Mouse (Mus musculus): Measurements from ENCODE around the gene Lrch3. TPM values are rescaled to one million over a fixed set of nuclear protein-coding genes. Genes with fewer than 3 reads are reported as not detected.

The Lrch3 gene
- polyA plus RNA-seq, 1 experiment from 2014 or later = 21.6 TPM

DNA sequence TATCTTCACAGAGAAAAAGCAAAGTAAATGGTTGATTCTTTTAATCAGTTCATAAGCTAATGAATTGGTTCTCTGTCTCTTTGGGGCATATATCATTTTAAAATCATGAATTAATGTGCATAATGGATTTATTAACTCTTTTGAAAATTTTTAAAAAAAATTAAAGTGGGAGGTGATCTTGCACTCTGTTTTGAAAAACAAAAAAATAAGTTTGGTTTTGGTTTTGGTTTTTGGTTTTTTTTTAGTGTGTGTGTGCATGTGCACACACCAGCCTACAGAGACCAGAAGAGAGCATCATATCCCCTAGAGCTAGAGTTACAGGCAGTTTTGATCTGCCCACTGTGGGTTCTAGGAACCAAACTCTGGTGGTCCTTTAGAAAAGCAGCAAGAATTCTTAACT is 35.4 kb downstream of the Lrch3 start:
- H3K4me1 ChIP-seq = no peaks in the 10 kb centered on the region
- H3K27me3 ChIP-seq = no peaks in the 10 kb centered on the region
- no peak overlapping the region for H3K4me3 ChIP-seq
- H3K9me3 ChIP-seq = no peaks in the 10 kb centered on the region
- H3K27ac ChIP-seq = no peak overlapping the region
- H3K4me2 ChIP-seq = no peak overlapping the region
- no peak for ATAC-seq (ENCODE audit: borderline replicate concordance, extremely low read depth, low FRiP score, low TSS enrichment)
- no peak overlapping the region for H3K9ac ChIP-seq
- H3K36me3 ChIP-seq = peaks cover 8% of the 10 kb centered on the region; the same call in 1 of the 2 replicates

DNA sequence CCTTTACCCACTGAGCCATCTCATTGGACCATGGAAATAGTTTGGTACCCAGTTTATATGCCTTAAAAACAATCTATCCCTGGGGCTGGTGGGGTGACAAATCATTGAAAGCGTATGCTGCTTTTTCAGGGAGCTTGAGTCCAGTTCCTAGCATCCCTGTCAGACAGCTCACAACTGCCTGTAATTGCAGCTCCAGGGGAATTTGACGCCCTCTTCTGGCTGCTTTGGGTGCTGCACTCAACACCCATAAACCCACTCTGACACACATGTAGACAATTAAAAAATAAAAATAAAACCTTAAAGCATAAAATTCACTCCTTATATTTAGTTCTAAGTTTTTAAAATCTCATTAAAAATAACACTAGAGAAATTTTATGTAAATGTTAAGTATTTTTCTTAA is 37.2 kb downstream of the Lrch3 start:
- no peaks in the 10 kb centered on the region for H3K27me3 ChIP-seq
- H3K9ac ChIP-seq = no peak overlapping the region
- H3K36me3 ChIP-seq = peaks cover 18% of the 10 kb centered on the region
- no peak overlapping the region for H3K4me2 ChIP-seq
- ATAC-seq (ENCODE audit: borderline replicate concordance, extremely low read depth, low FRiP score, low TSS enrichment) = no peak
- H3K4me3 ChIP-seq = no peak overlapping the region
- no peaks in the 10 kb centered on the region for H3K9me3 ChIP-seq
- no peak overlapping the region for H3K27ac ChIP-seq
- 88% methylated on average over 2 of the region's 2 CpGs for WGBS
- H3K4me1 ChIP-seq = no peaks in the 10 kb centered on the region

DNA sequence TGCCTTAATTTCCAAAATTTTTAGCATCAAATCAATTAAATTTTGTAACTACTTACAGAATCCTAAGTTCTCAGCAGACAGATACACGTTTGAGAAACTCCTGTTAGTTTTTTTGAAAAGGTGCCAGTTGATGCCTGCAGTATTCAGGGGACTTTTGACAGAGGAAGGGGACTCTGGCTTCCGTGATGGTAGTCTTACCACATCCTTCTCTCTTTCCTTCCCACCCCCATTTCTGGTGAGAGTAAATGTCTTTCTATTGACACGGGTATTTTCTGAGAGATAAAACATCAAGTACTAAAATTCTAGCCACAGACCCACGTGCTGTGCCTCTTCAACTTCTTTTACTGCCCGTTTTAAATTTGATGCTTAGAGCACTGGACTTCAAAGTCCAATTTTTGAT is 39.9 kb downstream of the Lrch3 start:
- no peak for ATAC-seq (ENCODE audit: borderline replicate concordance, extremely low read depth, low FRiP score, low TSS enrichment)
- Histone ChIP-seq H3K9ac (no peak overlapping the region), H3K27me3 (no peaks in the 10 kb centered on the region), H3K4me3 (no peak overlapping the region), H3K9me3 (no peaks in the 10 kb centered on the region), H3K4me1 (no peaks in the 10 kb centered on the region), H3K36me3 (peaks cover 21% of the 10 kb centered on the region), H3K4me2 (no peak overlapping the region), H3K27ac (no peak overlapping the region)
- 63% methylated on average over 5 of the region's 5 CpGs for WGBS

DNA sequence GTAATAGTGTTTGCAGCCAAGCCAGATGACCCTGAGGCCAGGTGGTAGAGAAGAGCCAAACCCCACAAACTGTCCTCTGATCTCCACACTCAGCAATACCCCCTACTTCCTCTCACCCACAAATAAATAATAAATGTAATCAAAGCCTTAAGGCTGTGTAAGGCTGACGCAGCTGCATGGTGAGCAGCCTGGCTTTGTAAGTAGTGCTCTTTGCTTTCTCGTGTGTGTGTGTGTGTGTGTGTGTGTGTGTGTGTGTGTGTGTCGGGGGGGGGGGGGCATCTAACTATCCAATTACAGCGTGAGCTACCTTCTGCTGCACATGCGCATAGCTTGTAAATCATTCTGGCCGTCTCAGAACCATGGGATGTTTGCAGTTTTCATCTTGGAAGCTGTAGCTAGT is 40.4 kb downstream of the Lrch3 start:
- Histone ChIP-seq H3K4me2 (no peak overlapping the region), H3K36me3 (peaks cover 22% of the 10 kb centered on the region), H3K27ac (no peak overlapping the region), H3K9ac (no peak overlapping the region), H3K27me3 (no peaks in the 10 kb centered on the region), H3K9me3 (no peaks in the 10 kb centered on the region), H3K4me1 (no peaks in the 10 kb centered on the region), H3K4me3 (no peak overlapping the region)
- WGBS = 78% methylated on average over 6 of the region's 6 CpGs
- no peak for ATAC-seq (ENCODE audit: borderline replicate concordance, extremely low read depth, low FRiP score, low TSS enrichment)

DNA sequence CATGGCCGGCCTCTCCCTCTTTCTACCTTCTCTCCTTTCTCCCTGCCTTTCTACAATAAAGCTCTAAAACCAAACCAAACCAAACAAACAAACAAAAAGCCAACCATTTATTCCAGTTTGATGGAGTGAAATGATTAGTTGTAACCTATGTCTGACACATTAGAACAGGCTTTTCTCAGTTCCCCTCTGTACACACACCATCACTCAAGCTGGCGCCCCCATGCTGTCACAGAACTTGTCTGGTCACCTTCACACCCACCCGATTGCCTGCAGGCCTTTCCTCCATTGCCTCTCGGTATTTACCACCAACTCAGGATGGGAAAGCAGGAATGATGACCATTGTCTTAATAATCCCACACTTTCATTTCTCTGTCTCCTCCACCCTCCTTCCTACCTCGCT is 43.0 kb downstream of the Lrch3 start:
- ATAC-seq (ENCODE audit: borderline replicate concordance, extremely low read depth, low FRiP score, low TSS enrichment) = no peak
- 51% methylated on average over 5 of the region's 5 CpGs for WGBS
- Histone ChIP-seq H3K27me3 (no peaks in the 10 kb centered on the region), H3K4me1 (no peaks in the 10 kb centered on the region), H3K36me3 (peaks cover 41% of the 10 kb centered on the region), H3K27ac (no peak overlapping the region), H3K9ac (no peak overlapping the region), H3K4me3 (no peak overlapping the region), H3K9me3 (no peaks in the 10 kb centered on the region), H3K4me2 (no peak overlapping the region)

DNA sequence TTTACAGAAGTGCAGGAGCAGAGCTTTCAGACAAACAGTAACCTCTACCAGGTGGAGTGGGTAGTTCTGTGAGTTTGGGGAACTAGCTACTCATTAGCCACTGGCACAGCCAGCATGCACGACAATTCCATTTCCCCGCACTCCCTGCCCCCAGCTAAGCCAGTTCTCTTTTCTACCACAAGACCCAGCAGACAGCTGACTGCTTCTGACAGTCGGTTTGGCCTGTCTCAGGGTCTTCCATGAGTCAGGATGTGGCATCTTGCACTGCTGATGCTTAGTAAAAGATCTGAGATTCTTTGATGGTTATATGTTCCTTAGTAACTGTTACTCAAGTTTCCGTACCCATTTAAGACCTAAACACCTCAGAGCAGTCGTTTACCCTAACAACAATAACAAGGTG is 58.6 kb downstream of the Lrch3 start:
- no peaks in the 10 kb centered on the region for H3K9me3 ChIP-seq
- no peak overlapping the region for H3K4me3 ChIP-seq
- H3K4me2 ChIP-seq = no peak overlapping the region
- H3K9ac ChIP-seq = no peak overlapping the region
- ATAC-seq (ENCODE audit: borderline replicate concordance, extremely low read depth, low FRiP score, low TSS enrichment) = no peak
- H3K4me1 ChIP-seq = no peaks in the 10 kb centered on the region
- no peak overlapping the region for H3K27ac ChIP-seq
- peaks cover 20% of the 10 kb centered on the region for H3K36me3 ChIP-seq
- H3K27me3 ChIP-seq = no peaks in the 10 kb centered on the region
- 66% methylated on average over 5 of the region's 5 CpGs for WGBS

DNA sequence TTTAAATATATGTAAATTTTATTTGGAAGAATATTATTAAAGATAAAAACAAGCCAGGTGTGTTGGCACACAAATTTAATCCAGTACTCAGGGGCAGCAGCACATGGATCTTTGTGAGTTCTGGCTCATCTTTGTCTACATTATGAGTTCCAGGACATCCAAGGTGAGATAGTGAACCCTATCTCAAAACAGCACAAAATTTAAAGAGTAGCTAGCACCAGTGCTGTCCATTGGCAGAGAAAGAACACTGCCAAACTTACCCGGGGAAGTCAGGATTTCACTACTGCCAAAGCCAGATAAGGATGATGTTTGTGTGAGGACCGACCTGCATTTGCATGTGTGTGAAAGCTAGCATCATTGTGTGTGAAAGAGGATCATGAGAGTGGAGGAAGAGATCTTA is 59.1 kb downstream of the Lrch3 start:
- no peaks in the 10 kb centered on the region for H3K27me3 ChIP-seq
- H3K4me2 ChIP-seq = no peak overlapping the region
- no peak for ATAC-seq (ENCODE audit: borderline replicate concordance, extremely low read depth, low FRiP score, low TSS enrichment)
- 66% methylated on average over 2 of the region's 2 CpGs for WGBS
- H3K9ac ChIP-seq = no peak overlapping the region
- no peaks in the 10 kb centered on the region for H3K4me1 ChIP-seq
- peaks cover 21% of the 10 kb centered on the region for H3K36me3 ChIP-seq
- no peak overlapping the region for H3K4me3 ChIP-seq
- no peaks in the 10 kb centered on the region for H3K9me3 ChIP-seq
- H3K27ac ChIP-seq = no peak overlapping the region

DNA sequence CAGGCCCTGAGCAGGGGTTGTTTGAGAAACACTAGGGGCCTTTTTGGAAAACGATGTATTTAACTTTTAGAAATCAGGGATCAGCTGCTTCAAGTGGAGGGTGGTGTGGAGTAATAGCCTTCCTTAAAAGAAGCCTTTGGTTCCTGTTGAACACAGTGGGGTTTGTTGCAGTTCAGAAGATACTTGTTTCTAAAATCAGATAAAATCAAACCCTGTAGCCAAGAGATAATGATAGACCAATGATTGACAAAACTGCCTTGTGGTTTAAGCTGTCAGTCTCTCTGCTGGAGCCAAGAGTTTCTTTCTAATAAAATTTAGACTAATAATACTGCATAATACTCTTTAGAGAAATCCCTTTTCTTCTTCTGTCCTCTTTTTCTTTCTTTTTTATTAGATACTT is 66.3 kb downstream of the Lrch3 start:
- no peak overlapping the region for H3K27ac ChIP-seq
- H3K4me1 ChIP-seq = no peaks in the 10 kb centered on the region
- no peak overlapping the region for H3K4me3 ChIP-seq
- no peaks in the 10 kb centered on the region for H3K9me3 ChIP-seq
- WGBS = 91% methylated on average over 1 of the region's 1 CpGs
- peaks cover 38% of the 10 kb centered on the region for H3K36me3 ChIP-seq
- H3K27me3 ChIP-seq = no peaks in the 10 kb centered on the region
- ATAC-seq (ENCODE audit: borderline replicate concordance, extremely low read depth, low FRiP score, low TSS enrichment) = no peak
- no peak overlapping the region for H3K9ac ChIP-seq
- H3K4me2 ChIP-seq = no peak overlapping the region

DNA sequence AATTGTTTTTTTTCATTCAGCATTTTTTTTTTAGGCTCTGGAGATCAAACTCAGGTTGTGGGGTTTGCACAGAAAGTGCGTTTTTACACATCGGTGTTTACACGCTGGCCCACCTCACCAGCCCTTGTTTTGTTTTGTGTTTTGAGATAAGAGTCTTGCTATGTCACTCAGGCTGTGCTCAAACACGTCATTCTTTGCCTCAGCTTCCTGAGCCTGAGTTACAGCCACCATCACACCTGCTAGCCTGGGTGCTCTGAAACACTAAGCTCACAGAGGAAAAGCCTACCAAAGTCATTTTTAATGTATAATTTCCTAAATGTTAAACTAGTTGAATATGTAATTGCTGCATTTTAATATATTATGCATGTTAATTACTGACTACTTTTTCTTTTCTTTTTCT is 67.5 kb downstream of the Lrch3 start:
- no peak for ATAC-seq (ENCODE audit: borderline replicate concordance, extremely low read depth, low FRiP score, low TSS enrichment)
- no peak overlapping the region for H3K4me2 ChIP-seq
- H3K9ac ChIP-seq = no peak overlapping the region
- no peaks in the 10 kb centered on the region for H3K27me3 ChIP-seq
- WGBS = 81% methylated on average over 4 of the region's 4 CpGs
- H3K36me3 ChIP-seq = peaks cover 35% of the 10 kb centered on the region
- no peak overlapping the region for H3K4me3 ChIP-seq
- no peak overlapping the region for H3K27ac ChIP-seq
- H3K9me3 ChIP-seq = no peaks in the 10 kb centered on the region
- no peaks in the 10 kb centered on the region for H3K4me1 ChIP-seq

DNA sequence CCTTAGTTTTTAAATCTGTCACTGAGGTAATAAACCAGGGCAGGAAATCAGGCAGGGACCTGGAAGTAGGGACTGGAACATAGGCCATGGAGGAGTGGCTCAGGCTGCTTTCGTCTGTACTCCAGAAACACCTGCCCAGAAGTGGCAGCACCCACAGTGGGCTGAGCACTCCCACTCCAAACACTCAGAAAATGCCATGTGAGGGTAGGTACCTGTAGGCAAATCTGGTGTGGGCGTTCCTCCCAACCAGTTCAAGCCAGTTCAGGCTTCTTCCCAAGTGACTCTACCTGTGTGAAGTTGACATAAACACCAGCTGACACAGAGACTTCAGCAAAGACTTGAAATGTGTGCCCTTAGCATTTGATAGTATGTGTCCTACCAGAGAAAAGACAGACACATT is 70.7 kb downstream of the Lrch3 start:
- Histone ChIP-seq H3K36me3 (peaks cover 42% of the 10 kb centered on the region), H3K9me3 (no peaks in the 10 kb centered on the region), H3K9ac (no peak overlapping the region), H3K27me3 (no peaks in the 10 kb centered on the region), H3K4me1 (no peaks in the 10 kb centered on the region), H3K27ac (no peak overlapping the region), H3K4me2 (no peak overlapping the region), H3K4me3 (no peak overlapping the region)
- WGBS = 74% methylated on average over 2 of the region's 2 CpGs
- ATAC-seq (ENCODE audit: borderline replicate concordance, extremely low read depth, low FRiP score, low TSS enrichment) = no peak

DNA sequence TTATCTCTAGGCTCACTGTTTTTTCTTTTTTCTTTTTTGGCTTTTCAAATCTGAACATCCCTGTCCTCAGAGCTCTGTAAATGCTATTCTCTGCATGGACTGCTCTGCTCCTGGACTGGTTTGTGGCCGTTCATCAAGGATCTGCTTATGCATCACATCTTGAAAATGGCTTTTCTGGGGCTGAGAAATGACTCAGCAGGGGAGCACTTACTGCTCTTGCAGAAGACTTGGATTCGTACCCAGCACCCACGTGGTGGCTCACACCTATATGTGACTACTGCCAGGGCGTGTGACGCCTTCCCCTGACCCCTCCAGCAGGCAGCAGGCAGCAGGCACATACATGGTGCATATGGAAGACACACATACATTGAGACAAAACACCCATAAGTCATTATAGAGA is 78.3 kb downstream of the Lrch3 start:
- Histone ChIP-seq H3K27me3 (no peaks in the 10 kb centered on the region), H3K4me1 (no peaks in the 10 kb centered on the region), H3K4me3 (no peak overlapping the region), H3K4me2 (no peak overlapping the region), H3K36me3 (peaks cover 44% of the 10 kb centered on the region), H3K9me3 (no peaks in the 10 kb centered on the region), H3K9ac (no peak overlapping the region), H3K27ac (no peak overlapping the region)
- 89% methylated on average over 5 of the region's 5 CpGs for WGBS
- ATAC-seq (ENCODE audit: borderline replicate concordance, extremely low read depth, low FRiP score, low TSS enrichment) = no peak

DNA sequence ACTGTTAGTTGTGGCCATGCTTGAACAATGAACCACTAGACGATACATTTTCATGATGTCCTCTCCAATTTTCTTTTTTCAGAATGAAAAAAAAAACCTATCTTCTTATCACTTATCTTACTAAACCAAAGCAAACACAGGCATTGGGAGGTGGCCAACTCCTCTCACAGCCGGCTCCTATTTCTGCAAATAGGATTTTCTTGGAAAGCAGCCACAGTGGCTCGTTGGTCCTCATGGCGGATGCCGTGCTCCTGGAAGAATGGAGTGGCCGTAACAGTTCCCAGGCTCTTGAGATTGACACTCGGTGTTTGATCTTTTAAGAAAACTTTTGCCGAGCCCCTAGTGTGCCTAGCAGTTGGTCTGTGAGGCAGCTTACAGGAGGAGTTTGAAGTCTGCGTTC is 91.3 kb downstream of the Lrch3 start:
- ATAC-seq (ENCODE audit: borderline replicate concordance, extremely low read depth, low FRiP score, low TSS enrichment) = peak; percentile 61; the same call in 1 of the 2 replicates
- Histone ChIP-seq H3K36me3 (peaks cover 38% of the 10 kb centered on the region), H3K4me1 (peaks cover 40% of the 10 kb centered on the region), H3K4me2 (peak overlapping the region; percentile 11; the same call in 1 of the 2 replicates), H3K9ac (no peak overlapping the region), H3K4me3 (no peak overlapping the region), H3K27me3 (no peaks in the 10 kb centered on the region), H3K9me3 (no peaks in the 10 kb centered on the region), H3K27ac (peak overlapping the region; percentile 63)
- 8% methylated on average over 9 of the region's 9 CpGs for WGBS

DNA sequence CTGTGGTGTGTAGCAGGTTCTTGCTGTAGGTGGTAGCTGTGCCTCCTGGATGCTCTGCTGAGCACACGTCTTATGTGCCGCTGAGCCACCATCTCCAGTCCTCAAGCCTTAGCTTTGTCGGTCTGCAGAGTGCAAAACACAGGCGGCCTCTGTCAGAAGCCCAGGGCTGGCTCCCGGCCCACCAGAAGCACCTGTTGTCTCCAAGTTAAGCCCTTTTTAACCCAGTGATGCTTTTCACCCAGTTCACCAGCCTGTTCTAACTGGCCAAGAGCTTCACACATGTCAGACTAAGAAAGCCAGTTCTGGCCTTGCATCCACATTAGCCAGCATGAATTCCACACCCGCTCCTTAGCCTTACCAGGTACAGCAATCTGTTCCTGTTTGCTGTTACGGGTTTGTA is 93.0 kb downstream of the Lrch3 start:
- no peak overlapping the region for H3K9ac ChIP-seq
- peaks cover 40% of the 10 kb centered on the region for H3K4me1 ChIP-seq
- no peaks in the 10 kb centered on the region for H3K9me3 ChIP-seq
- H3K4me2 ChIP-seq = no peak overlapping the region
- peak overlapping the region; percentile 45 for H3K27ac ChIP-seq
- no peak overlapping the region for H3K4me3 ChIP-seq
- no peaks in the 10 kb centered on the region for H3K27me3 ChIP-seq
- ATAC-seq (ENCODE audit: borderline replicate concordance, extremely low read depth, low FRiP score, low TSS enrichment) = no peak
- peaks cover 29% of the 10 kb centered on the region for H3K36me3 ChIP-seq
- 71% methylated on average over 7 of the region's 7 CpGs for WGBS
